Mouse (Mus musculus): Measurements from ENCODE around the gene Mt2. TPM values are rescaled to one million over a fixed set of nuclear protein-coding genes. Genes with fewer than 3 reads are reported as not detected.
"Not testable (repeated sequence)": the region's sequence is repeated elsewhere in the genome, so short reads cannot be mapped to it uniquely, and the experiment has no call there.

Mt2 gene
- 559 and 591 TPM in 2 replicates for polyA plus RNA-seq (2012; rRNA removed)

DNA sequence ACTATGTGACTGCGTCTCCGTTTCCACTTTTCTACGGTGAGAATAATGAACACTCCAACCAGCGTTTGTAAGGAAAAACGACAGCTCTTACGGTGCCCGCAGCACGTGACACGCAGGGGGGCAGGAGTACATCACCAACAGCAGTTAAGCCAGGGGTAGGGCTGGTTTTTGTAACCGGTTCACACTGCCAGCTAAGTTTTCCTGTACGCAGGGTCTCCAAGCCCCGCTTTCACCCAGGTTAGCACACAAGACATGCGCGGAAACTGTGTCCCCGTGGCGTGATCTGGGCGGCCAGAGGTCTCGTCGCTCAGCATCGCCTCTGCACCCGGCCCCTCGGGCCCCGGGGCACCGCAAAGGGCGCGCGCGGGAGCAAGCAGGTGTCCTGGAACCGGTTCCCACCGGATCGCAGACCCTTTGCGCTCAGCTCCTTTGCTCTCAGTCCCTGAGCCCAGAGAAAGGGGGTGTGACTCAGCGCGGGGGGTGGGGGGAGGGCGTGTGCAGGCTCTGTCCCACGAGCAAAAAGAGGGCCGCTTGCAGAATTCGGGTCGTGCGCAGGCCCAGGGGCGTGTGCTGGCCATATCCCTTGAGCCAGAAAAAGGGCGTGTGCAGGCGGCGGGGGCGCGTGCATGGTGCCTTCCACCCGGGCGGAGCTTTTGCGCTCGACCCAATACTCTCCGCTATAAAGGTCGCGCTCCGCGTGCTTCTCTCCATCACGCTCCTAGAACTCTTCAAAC, at the start of gene Mt2:
Gene Mt2, plus strand, starts transcription at position 590 of the 734 bp plus-strand sequence.
- peak within 1 kb of the TSS; percentile 49 for H3K4me3 ChIP-seq (ENCODE audit: insufficient read depth, low read length)
- TF ChIP-seq POLR2A (IDR thresholded peaks at IDR 0.05; ENCODE audit: extremely low read depth, insufficient read depth, low read length): peak; percentile 84
- TF ChIP-seq CTCF (IDR thresholded peaks at IDR 0.05; ENCODE audit: extremely low read depth, insufficient read depth, low read length): no peak
- H3K27ac ChIP-seq (ENCODE audit: insufficient read depth, low read length): peak within 1 kb of the TSS; percentile 58
- peaks cover 2% of the 10 kb centered on the region for H3K4me1 ChIP-seq (ENCODE audit: control insufficient read depth, insufficient read depth, low read length)

DNA sequence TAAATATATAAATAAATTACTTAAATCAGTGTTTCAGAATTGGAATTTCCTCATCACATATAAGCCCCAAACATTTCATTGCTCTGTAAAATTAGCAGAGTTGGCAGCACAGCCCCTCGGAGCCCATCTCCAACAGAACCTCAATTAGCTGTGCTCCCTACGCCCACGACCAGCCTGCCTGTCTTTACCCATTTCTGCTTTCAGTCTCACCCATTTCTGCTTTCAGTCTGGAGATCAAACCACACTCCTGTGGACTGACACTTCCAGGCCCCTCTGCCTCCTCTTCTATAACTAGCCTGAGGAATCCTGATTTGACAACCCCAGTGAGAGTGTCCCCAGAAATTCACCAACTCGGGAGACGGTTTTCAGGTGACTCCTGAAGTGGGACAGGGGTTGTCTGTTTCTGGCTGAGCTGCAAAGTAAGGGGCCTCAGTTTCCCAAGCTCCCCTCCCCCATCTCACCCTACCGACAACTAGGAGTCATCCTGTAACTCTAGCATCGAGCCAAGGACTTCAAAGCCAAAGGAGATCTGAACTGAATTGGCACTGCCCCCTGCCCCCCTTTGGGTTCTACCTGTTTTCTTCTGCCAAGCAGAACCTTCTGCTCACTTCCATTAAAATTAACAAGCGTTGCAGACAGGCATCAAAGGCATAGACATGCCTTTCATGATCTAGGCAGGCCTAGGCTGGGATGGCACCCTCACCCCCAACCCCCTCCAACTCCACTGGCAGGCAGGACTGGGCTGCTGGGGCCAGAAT, 49.6 kb upstream of the Mt2 start:
- Histone ChIP-seq H3K27ac (ENCODE audit: insufficient read depth, low read length) (peak overlapping the region; percentile 16; the same call in 1 of the 2 replicates), H3K4me1 (ENCODE audit: control insufficient read depth, insufficient read depth, low read length) (peaks cover 2% of the 10 kb centered on the region; the same call in 1 of the 2 replicates), H3K4me3 (ENCODE audit: insufficient read depth, low read length) (no peak overlapping the region)
- TF ChIP-seq CTCF (IDR thresholded peaks at IDR 0.05; ENCODE audit: extremely low read depth, insufficient read depth, low read length) (no peak), POLR2A (IDR thresholded peaks at IDR 0.05; ENCODE audit: extremely low read depth, insufficient read depth, low read length) (no peak)

DNA sequence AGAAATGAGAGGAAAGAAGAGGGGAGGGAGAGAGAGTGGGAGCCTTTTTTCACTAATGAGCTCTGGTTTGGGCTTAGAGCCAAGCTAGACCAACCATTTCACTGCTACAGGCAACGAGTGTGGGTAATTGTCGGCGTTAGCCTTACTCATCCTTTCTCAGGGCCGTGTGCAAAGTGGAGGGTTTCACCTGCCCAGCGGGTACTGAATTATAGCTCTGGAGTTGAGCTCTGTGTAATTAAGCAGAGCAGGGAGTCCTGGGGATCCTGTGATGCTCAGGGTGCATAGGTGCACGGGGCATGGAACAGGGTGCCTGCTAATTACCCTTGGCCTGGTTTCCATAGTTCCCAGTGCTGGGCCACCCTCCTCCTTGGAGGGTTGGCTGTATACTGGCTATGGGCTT, 44.8 kb upstream of the Mt2 start:
- TF ChIP-seq POLR2A (IDR thresholded peaks at IDR 0.05; ENCODE audit: extremely low read depth, insufficient read depth, low read length) (no peak), CTCF (IDR thresholded peaks at IDR 0.05; ENCODE audit: extremely low read depth, insufficient read depth, low read length) (no peak)
- Histone ChIP-seq H3K4me3 (ENCODE audit: insufficient read depth, low read length) (no peak overlapping the region), H3K27ac (ENCODE audit: insufficient read depth, low read length) (no peak overlapping the region), H3K4me1 (ENCODE audit: control insufficient read depth, insufficient read depth, low read length) (peaks cover 3% of the 10 kb centered on the region; the same call in 1 of the 2 replicates)

DNA sequence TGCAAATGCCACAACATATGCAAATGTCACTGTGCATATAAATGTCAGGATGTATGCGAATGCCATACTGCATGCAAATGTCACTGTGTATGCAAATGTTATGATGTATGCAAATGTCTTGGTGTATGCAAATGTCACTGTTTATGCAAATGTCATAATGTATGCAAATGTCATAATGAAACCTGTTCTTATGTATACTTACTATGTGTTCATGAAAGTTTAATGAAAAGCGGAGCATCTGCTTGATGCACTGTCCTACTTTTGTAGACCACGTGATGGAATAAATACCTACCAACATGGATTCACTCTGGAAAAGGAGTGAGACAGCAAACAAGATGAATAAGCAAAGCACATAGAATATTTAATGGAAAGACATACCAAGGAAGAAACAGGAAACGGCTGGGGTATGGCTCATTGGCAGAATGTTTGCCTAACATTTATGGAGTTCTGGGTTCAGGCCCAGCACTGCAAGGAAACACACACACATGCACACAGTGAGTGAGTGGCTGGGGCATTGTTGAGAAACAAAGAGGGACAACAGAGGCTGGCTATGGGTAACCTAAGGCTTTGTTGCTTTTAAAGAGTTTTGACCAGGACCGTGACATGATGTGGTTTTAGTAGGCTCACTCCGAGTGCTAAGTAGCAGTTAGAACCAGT, 43.2 kb upstream of the Mt2 start:
- Histone ChIP-seq H3K4me3 (ENCODE audit: insufficient read depth, low read length) (no peak overlapping the region), H3K27ac (ENCODE audit: insufficient read depth, low read length) (no peak overlapping the region)
- TF ChIP-seq CTCF (IDR thresholded peaks at IDR 0.05; ENCODE audit: extremely low read depth, insufficient read depth, low read length) (no peak), POLR2A (IDR thresholded peaks at IDR 0.05; ENCODE audit: extremely low read depth, insufficient read depth, low read length) (no peak)

DNA sequence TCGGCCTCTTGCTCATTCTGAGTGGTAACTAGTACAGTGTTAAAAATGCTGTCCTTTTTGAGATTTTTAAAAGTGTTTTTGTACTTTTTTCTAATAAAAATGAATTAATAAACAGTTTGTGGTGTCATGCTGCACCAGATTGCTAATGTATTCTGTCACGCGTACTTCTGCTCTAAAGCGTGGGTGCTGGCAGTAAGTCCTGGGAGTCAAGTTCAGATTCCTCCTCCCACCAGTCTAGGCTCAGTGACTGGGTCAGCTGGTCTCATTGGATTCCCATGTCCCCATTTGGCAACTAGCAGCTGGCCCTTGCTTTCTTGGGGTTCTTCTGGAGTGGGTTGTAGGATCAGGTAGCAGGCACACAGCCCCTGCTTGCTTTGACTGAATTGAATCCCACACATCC, 42.3 kb upstream of the Mt2 start:
- TF ChIP-seq POLR2A (IDR thresholded peaks at IDR 0.05; ENCODE audit: extremely low read depth, insufficient read depth, low read length) (no peak), CTCF (IDR thresholded peaks at IDR 0.05; ENCODE audit: extremely low read depth, insufficient read depth, low read length) (no peak)
- Histone ChIP-seq H3K27ac (ENCODE audit: insufficient read depth, low read length) (no peak overlapping the region), H3K4me3 (ENCODE audit: insufficient read depth, low read length) (no peak overlapping the region), H3K4me1 (ENCODE audit: control insufficient read depth, insufficient read depth, low read length) (peaks cover 3% of the 10 kb centered on the region; the same call in 1 of the 2 replicates)

More for the DNA sequence above, 43.2 kb upstream of the Mt2 start:
- H3K4me1 ChIP-seq (ENCODE audit: control insufficient read depth, insufficient read depth, low read length): peaks cover 3% of the 10 kb centered on the region; the same call in 1 of the 2 replicates

DNA sequence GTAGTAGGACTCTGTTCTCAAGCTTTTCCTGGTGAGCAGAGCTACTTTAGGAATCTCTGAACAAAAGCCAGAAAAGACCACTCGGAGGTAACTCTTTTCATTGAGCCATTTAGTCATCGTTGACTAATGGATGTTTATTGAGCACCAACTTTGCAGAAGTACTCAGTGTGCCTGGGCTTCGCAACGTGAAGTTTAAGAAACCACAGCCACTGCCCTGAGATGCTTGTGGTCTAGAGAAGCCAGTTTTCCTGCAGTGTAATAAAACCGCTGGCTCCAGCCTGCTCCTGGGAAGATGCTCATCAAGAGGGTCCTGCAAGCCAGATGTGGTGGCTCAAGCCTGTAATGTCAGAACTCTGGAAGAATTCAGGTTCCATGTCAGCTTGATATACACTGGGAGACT, 40.4 kb upstream of the Mt2 start:
- TF ChIP-seq CTCF (IDR thresholded peaks at IDR 0.05; ENCODE audit: extremely low read depth, insufficient read depth, low read length): no peak
- TF ChIP-seq POLR2A (IDR thresholded peaks at IDR 0.05; ENCODE audit: extremely low read depth, insufficient read depth, low read length): no peak
- Histone ChIP-seq H3K4me3 (ENCODE audit: insufficient read depth, low read length) (no peak overlapping the region), H3K4me1 (ENCODE audit: control insufficient read depth, insufficient read depth, low read length) (peaks cover 3% of the 10 kb centered on the region; the same call in 1 of the 2 replicates), H3K27ac (ENCODE audit: insufficient read depth, low read length) (no peak overlapping the region)

DNA sequence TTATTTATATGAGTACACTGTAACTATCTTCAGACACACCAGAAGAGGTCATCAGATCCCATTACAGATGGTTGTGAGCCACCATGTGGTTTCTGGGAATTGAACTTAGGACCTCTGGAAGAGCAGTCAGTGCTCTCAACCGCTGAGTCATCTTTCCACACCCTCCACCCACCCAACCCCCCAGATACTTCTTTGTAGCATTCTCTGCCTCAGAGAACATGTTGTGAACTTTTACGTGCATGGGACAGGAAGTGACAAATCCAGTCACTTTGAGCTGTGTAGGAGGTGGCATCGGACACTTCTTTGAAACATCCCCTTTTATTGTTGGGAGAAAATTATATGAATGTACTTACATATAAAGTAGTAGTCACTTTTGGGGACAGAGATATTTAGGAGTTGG, 37.9 kb upstream of the Mt2 start:
- not testable (repeated sequence) for H3K27ac ChIP-seq (ENCODE audit: insufficient read depth, low read length); H3K4me3 ChIP-seq (ENCODE audit: insufficient read depth, low read length); H3K4me1 ChIP-seq (ENCODE audit: control insufficient read depth, insufficient read depth, low read length)

DNA sequence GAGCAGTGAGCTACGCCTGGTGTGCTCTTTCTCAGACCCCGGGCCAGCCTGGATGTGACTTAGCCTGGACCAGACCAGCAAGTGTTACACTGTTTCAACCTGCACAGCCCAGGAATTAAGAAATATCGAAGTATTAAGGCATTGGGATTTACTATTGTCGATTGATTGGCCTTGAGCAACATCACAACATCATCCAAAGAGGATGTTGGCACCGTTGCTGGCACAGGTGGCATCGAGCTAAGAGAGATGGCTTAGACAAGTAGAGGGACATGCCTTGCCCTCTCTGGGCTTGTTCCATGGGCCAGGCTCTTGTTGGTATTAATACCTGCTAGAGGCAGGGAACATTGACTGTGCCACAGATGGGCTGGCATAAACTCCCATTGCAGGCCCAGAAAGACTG, 36.9 kb upstream of the Mt2 start:
- no peak overlapping the region for H3K27ac ChIP-seq (ENCODE audit: insufficient read depth, low read length)
- TF ChIP-seq POLR2A (IDR thresholded peaks at IDR 0.05; ENCODE audit: extremely low read depth, insufficient read depth, low read length): no peak
- no peak for TF ChIP-seq CTCF (IDR thresholded peaks at IDR 0.05; ENCODE audit: extremely low read depth, insufficient read depth, low read length)
- no peaks in the 10 kb centered on the region for H3K4me1 ChIP-seq (ENCODE audit: control insufficient read depth, insufficient read depth, low read length)
- no peak overlapping the region for H3K4me3 ChIP-seq (ENCODE audit: insufficient read depth, low read length)

DNA sequence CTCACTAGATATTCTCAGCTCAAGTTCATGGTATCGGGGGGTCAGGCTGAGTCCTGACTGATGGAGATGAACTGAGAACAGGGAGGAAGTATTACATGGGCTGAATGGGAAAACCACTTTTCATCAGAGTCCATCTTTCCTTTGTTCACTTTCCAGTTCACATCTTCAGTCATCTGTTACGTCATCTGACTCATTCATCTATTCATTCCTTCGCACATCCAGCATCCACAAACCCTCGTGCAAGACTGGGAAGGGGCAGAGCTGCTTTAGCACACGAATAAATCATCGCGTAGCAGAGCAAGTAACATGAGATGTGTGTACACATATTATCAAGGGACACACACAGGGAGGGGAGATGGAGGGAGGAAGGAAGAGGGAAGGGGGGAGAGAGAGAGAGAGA, 36.3 kb upstream of the Mt2 start:
- Histone ChIP-seq H3K4me3 (ENCODE audit: insufficient read depth, low read length) (no peak overlapping the region), H3K4me1 (ENCODE audit: control insufficient read depth, insufficient read depth, low read length) (no peaks in the 10 kb centered on the region), H3K27ac (ENCODE audit: insufficient read depth, low read length) (no peak overlapping the region)
- TF ChIP-seq CTCF (IDR thresholded peaks at IDR 0.05; ENCODE audit: extremely low read depth, insufficient read depth, low read length): no peak
- no peak for TF ChIP-seq POLR2A (IDR thresholded peaks at IDR 0.05; ENCODE audit: extremely low read depth, insufficient read depth, low read length)

All from cortical plate, adult 2 months (tissue).